Mouse (Mus musculus): ENCODE measurements around the gene Col4a2.

GRCm38 (mm10) chr8:11393607-11394006, 81.0 kb downstream of the Col4a2 start:
- no peak for TF ChIP-seq CTCF (IDR thresholded peaks at IDR 0.05; ENCODE audit: borderline replicate concordance, extremely low read depth, insufficient read depth, insufficient read length)
- no peak for TF ChIP-seq POLR2A (IDR thresholded peaks at IDR 0.05; ENCODE audit: borderline replicate concordance, extremely low read depth, insufficient read depth, insufficient read length, poor library complexity, severe bottlenecking)

Data from brain, embryonic 14.5 days (tissue).